Mouse (Mus musculus) midbrain, embryonic 16.5 days (tissue): ENCODE measurements around the gene Polr2e. TPM values are rescaled to one million over a fixed set of nuclear protein-coding genes. Genes with fewer than 3 reads are reported as not detected.

Experiments
- ATAC-seq: fragments of 200-750 bp; cut with Nextera tagmentation; 2 replicates; pipeline ENCODE4 v1.8.0; 2017; ENCODE audit warnings: moderate TSS enrichment
- H3K27ac ChIP-seq: fragments of 300-500 bp; sonication (generic); 2 replicates; pipeline ENCODE4 v1.5.1; 2014; ENCODE audit warnings: mild to moderate bottlenecking, low read length, mixed read lengths
- H3K27me3 ChIP-seq: fragments of 300-500 bp; sonication (generic); 2 replicates; pipeline ENCODE4 v1.6.1; 2014; ENCODE audit warnings: low read depth, low read length, mixed read lengths; ENCODE audit not compliant: control insufficient read depth, insufficient read depth
- H3K36me3 ChIP-seq: fragments of 300-500 bp; sonication (generic); 2 replicates; pipeline ENCODE4 v1.6.1; 2014; ENCODE audit warnings: mild to moderate bottlenecking, low read length, moderate library complexity, mixed read lengths; ENCODE audit not compliant: control insufficient read depth, insufficient read depth
- H3K4me1 ChIP-seq: fragments of 300-500 bp; sonication (generic); 2 replicates; pipeline ENCODE4 v1.6.1; 2014; ENCODE audit warnings: mild to moderate bottlenecking, low read length, mixed read lengths; ENCODE audit not compliant: control insufficient read depth, insufficient read depth
- H3K4me2 ChIP-seq: fragments of 300-500 bp; sonication (generic); 2 replicates; pipeline ENCODE4 v1.6.1; 2014; ENCODE audit warnings: mild to moderate bottlenecking, low read length, mixed read lengths
- H3K4me3 ChIP-seq: fragments of 300-500 bp; sonication (generic); 2 replicates; pipeline ENCODE4 v1.5.1; 2014; ENCODE audit warnings: low read depth, mild to moderate bottlenecking, low read length, moderate library complexity, mixed read lengths
- H3K9ac ChIP-seq: fragments of 300-500 bp; sonication (generic); 2 replicates; pipeline ENCODE4 v1.6.1; 2014; ENCODE audit warnings: low read depth, low read length, mixed read lengths
- H3K9me3 ChIP-seq: fragments of 300-500 bp; sonication (generic); replicated peaks from 2 replicates; pipeline ENCODE4 v1.6.1; 2014; ENCODE audit warnings: mild to moderate bottlenecking, low read length, mixed read lengths; ENCODE audit not compliant: control insufficient read depth, poor library complexity, severe bottlenecking
- WGBS: fragments of 180-500 bp; shearing (Covaris S2); extraction: QIAGEN DNeasy Blood & Tissue Kit; methylation state at CpG from one replicate; pipeline ENCODE4 v1.1.7; 2014; 5-methylcytosine and 5-hydroxymethylcytosine counted together
- polyA plus RNA-seq: library from polyadenylated mRNA; unstranded; fragments of >200 nt; fragmentation: Nextera tagmentation; extraction: Ambion mirVana; gene quantifications from 2 replicates; pipeline ENCODE4 v1.2.1, GENCODE M21; 2015

Gene Polr2e
- polyA plus RNA-seq, 1 experiment from 2014 or later = 131 TPM

DNA sequence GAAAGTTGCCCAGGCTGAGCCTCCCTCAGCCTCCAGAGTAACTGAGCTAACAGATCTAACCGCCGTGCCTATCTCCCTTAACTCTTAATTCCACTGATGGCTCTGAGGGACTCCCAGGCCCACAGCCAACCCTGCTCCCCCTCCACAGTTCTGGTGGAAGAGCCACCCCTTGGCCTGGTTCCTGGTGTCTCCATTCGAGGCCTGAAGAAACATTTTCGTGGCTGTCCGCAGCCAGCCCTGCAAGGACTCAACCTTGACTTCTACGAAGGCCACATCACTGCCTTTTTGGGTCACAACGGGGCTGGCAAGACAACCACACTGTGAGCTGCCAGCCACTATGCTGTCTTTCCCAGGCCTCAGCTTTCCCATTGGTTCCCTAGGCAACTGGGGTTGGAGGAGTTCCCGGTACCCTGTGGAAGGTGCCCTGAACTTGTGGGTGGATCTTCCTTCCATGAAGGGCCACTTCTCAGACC lies 35.3 kb downstream of the Polr2e start:
- Histone ChIP-seq H3K9ac (no peak overlapping the region), H3K9me3 (no peaks in the 10 kb centered on the region), H3K27ac (no peak overlapping the region), H3K4me1 (no peaks in the 10 kb centered on the region), H3K27me3 (peaks cover 12% of the 10 kb centered on the region), H3K36me3 (no peaks in the 10 kb centered on the region), H3K4me2 (no peak overlapping the region), H3K4me3 (no peak overlapping the region)
- no peak for ATAC-seq
- WGBS = 86% methylated on average over 8 of the region's 8 CpGs

DNA sequence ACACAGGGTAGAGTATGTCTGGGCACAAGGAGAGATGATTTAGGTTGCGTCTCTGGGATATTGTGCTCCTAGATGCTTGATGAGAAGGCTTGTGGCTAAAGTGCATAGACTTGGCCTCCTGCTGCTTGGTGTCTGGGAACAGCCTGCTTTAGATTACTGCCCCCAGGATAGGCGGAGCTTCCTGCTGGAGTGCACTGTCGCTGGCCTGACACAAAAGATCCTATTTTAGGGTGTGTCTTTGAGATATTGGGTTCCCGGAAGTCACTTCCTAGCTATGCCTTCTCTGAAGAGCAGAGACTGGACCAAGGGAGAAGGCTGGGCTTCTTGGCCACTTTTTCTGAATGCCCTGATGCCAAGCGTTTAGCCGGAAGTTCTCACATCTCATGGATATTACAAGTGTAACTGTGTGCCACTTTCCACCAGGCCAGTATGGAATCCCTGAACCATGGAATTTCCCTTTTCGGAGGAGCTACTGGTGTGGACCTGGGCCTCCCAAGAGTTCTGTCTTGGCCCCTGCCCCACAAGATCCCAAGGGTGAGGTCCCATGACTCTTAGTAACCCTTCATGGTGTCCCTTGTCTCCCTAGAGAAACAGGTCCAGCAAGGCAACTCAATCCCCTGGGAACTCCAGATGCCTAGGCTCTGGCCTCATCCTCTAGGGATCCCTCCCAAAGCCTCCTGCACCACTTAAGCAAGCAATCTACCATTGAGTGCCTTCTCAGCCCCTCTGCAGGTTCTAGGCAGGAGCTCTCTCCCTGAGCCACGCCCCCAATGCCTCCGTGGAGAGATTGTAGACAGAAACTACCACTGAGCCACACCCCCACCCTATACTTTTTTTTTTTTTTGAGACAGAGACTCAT lies 36.0 kb downstream of the Polr2e start:
- Histone ChIP-seq H3K9ac (no peak overlapping the region), H3K27me3 (peaks cover 12% of the 10 kb centered on the region), H3K4me1 (no peaks in the 10 kb centered on the region), H3K36me3 (no peaks in the 10 kb centered on the region), H3K4me3 (no peak overlapping the region), H3K9me3 (no peaks in the 10 kb centered on the region), H3K4me2 (no peak overlapping the region), H3K27ac (no peak overlapping the region)
- ATAC-seq = no peak
- 71% methylated on average over 9 of the region's 9 CpGs for WGBS

DNA sequence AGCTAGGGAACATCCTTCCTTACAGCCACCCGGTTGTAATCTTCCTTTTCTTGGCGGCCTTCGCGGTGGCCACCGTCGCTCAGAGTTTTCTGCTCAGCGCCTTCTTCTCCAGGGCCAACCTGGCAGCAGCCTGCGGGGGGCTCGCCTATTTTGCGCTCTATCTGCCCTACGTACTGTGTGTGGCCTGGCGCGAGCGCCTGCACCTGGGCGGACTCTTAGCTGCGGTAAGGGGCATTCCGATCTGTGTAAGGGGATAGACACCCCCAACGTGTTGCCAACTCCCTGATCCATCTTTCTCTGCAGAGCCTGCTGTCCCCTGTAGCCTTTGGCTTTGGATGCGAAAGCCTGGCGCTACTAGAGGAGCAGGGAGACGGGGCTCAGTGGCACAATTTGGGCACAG lies 36.8 kb downstream of the Polr2e start:
- no peak overlapping the region for H3K27ac ChIP-seq
- H3K9ac ChIP-seq = no peak overlapping the region
- H3K4me1 ChIP-seq = 0 out of 2 replicates have a peak, but pooled peaks cover 3% of the 10 kb centered on the region
- H3K4me2 ChIP-seq = no peak overlapping the region
- 18% methylated on average over 21 of the region's 21 CpGs for WGBS
- H3K36me3 ChIP-seq = no peaks in the 10 kb centered on the region
- no peak overlapping the region for H3K4me3 ChIP-seq
- H3K27me3 ChIP-seq = peaks cover 12% of the 10 kb centered on the region
- no peak for ATAC-seq
- no peaks in the 10 kb centered on the region for H3K9me3 ChIP-seq

DNA sequence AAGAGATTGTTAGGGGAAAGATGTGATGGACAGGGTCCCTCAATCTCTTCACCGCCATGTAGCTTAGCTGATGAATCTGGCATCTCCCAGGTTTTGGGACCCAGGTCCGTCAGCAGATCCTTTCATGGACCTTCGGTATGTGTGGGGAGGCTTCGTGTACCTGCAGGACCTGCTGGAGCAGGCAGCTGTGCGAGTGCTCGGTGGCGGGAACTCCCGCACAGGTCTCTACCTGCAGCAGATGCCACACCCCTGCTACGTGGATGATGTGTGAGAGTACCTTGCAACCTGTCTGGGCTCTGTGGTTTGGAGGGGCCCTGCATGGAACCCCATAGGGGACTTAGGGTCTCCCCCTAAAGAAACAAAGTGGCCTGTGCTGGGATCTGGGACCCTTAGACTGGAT lies 37.6 kb downstream of the Polr2e start:
- H3K4me2 ChIP-seq = no peak overlapping the region
- 80% methylated on average over 9 of the region's 9 CpGs for WGBS

DNA sequence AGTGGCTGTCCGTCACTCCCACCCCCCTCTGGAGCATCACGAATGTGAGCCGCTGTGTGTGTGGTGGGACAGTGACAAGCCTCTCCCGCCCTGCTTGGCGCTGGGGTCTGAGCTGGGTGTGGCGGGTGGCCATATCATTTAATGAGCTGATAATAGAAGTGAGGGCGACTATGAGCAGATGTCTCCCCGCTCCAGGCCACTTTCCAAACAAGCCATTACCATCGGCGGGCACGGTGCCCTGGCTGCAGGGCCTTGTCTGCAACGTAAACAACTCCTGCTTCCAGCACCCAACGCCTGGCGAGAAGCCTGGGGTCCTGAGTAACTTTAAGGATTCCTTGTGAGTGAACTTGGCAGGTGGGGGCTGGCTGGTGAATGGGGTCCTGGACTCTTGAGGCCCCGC lies 41.8 kb downstream of the Polr2e start:
- Histone ChIP-seq H3K36me3 (no peaks in the 10 kb centered on the region), H3K4me2 (peak overlapping the region; percentile 65), H3K4me3 (peak overlapping the region; percentile 45), H3K9ac (peak overlapping the region; percentile 33), H3K27me3 (peaks cover 8% of the 10 kb centered on the region; the same call in 1 of the 2 replicates), H3K27ac (no peak overlapping the region), H3K9me3 (no peaks in the 10 kb centered on the region), H3K4me1 (peaks cover 6% of the 10 kb centered on the region)
- peak; percentile 8; the same call in 1 of the 2 replicates for ATAC-seq
- 6% methylated on average over 15 of the region's 15 CpGs for WGBS

More for the DNA sequence above, 37.6 kb downstream of the Polr2e start:
- no peak overlapping the region for H3K27ac ChIP-seq
- peaks cover 6% of the 10 kb centered on the region for H3K4me1 ChIP-seq
- H3K4me3 ChIP-seq = no peak overlapping the region
- no peaks in the 10 kb centered on the region for H3K36me3 ChIP-seq
- H3K9me3 ChIP-seq = no peaks in the 10 kb centered on the region
- ATAC-seq = no peak
- H3K27me3 ChIP-seq = peaks cover 12% of the 10 kb centered on the region
- H3K9ac ChIP-seq = no peak overlapping the region

DNA sequence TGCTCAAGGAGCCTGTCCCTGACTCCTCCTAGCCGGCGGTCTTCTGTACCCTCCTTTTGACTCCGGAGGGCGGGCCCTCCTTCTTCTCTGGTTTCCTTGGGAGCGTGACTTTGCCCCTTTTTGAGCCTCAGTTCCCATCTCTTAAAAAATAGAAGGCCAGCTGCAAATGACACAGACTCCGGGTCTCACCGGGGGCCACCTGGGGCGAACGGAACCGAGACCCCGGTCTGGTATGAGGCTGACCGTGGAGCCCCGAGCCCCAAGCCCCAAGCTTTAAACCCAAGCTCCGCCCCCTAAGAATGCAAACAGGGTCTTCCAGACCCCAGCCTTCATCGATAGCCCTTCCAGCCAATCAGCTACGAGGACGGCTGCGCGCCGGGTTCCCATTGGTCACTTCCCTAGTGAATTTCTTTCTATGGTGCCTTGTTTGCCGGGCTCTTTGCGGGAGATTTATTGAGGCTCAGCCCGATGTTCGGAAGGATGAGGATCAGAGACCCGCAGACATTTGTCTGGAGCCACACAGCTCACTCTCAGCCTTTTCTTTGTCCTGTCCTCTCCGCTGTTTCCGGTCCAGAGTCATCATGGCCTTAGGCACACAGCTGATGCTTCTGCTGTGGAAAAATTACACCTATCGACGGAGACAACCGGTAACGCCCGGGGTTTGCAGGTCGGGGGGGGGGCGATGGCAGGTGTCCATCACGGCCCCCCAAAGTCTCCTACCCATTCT lies 42.4 kb downstream of the Polr2e start:
- peaks cover 8% of the 10 kb centered on the region; the same call in 1 of the 2 replicates for H3K27me3 ChIP-seq
- H3K27ac ChIP-seq = peak overlapping the region; percentile 12; the same call in 1 of the 2 replicates
- ATAC-seq = peak; percentile 67
- peak overlapping the region; percentile 33 for H3K9ac ChIP-seq
- WGBS = under 1% methylated on average over 35 of the region's 35 CpGs
- peak overlapping the region; percentile 45 for H3K4me3 ChIP-seq
- peaks cover 6% of the 10 kb centered on the region for H3K4me1 ChIP-seq
- H3K9me3 ChIP-seq = no peaks in the 10 kb centered on the region
- H3K4me2 ChIP-seq = peak overlapping the region; percentile 65
- H3K36me3 ChIP-seq = no peaks in the 10 kb centered on the region

DNA sequence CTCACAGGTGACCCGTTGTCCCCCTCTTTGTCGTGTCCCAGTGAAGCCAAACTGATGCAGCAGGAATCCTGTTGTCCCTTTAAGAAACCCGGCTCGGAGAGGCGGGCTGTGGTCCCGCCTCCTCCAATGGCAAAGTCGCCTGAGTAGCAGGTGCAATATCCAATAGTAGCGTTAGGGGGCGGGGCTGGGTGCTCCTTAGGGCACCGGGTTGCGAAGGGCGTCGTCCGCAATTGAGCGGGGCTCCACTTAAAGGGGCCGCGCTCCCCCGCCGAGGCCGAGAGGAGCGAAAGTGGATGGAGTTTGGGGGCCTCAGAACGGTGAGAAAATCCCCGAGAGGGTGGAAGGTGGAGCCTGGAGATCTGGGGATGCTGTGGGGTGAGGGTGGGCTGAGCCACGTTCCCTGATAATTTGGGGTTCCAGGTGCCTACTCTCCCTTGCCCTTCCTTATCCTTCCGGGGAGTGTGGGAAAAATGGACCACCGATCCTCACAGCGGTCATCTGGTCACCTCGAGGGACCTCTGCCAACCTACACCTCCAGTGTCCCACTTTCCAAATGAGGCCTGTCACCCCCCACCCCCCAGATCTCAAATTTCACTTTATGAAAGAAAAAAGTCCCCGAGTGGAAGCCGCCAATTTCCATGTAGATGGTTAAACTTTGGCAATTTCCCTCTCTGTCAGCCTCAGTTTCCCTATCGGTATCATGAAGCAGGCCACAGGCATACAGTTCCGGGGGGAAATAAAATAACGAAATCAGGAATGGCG lies 43.1 kb downstream of the Polr2e start, which contains the start of gene Abca7:
TSS of gene Abca7 (plus strand) at position 223 of the 762 bp plus-strand sequence.
- peak within 1 kb of the TSS; percentile 65 for H3K4me2 ChIP-seq
- peak within 1 kb of the TSS; percentile 45 for H3K4me3 ChIP-seq
- H3K9me3 ChIP-seq = 0 out of 2 replicates have a peak, but pooled peaks cover 2% of the 10 kb centered on the region
- ATAC-seq = peak; percentile 91
- H3K4me1 ChIP-seq = peaks cover 6% of the 10 kb centered on the region
- under 1% methylated on average over 34 of the region's 34 CpGs for WGBS
- peak within 1 kb of the TSS; percentile 53 for H3K9ac ChIP-seq
- H3K27ac ChIP-seq = peak within 1 kb of the TSS; percentile 31
- H3K36me3 ChIP-seq = no peaks in the 10 kb centered on the region
- H3K27me3 ChIP-seq = peaks cover 2% of the 10 kb centered on the region; the same call in 1 of the 2 replicates

DNA sequence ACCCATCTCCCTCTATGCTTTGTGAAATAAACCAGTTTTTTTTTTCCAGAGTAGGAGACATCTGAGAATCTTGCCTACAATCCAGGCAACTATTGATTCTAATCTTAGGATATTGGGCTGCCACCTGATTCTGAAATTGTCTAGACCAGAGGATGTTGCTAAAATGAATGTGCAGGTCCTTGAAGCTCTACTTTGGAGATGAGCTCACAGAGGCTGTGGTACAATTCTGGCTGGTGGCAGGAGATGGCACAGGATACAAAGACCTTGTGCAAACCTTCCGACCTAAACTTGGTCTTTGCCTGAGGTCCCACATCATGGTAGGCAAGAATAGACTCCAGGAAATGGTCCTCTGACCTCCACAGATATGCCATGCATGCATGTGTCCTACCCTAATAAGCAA lies 44.0 kb downstream of the Polr2e start:
- Histone ChIP-seq H3K27ac (no peak overlapping the region), H3K27me3 (peaks cover 4% of the 10 kb centered on the region), H3K4me3 (no peak overlapping the region), H3K36me3 (no peaks in the 10 kb centered on the region), H3K9ac (no peak overlapping the region), H3K9me3 (0 out of 2 replicates have a peak, but pooled peaks cover 2% of the 10 kb centered on the region), H3K4me1 (peaks cover 6% of the 10 kb centered on the region), H3K4me2 (no peak overlapping the region)
- 96% methylated on average over 1 of the region's 1 CpGs for WGBS
- ATAC-seq = no peak
